Mouse (Mus musculus): ENCODE data around the gene Olfr520. TPM values are rescaled to one million over a fixed set of nuclear protein-coding genes. Genes with fewer than 3 reads are reported as not detected.

The Olfr520 gene
- total RNA-seq, 1 experiment: not detected

GRCm38 (mm10) chr7:99699106-99699505 lies 31.0 kb upstream of the Olfr520 start:
- Histone ChIP-seq H3K9me3 (ENCODE audit: control insufficient read depth, insufficient read depth, low read depth, low read length) (no peaks in the 10 kb centered on the region), H3K27ac (ENCODE audit: insufficient read depth, low read depth, low read length, poor library complexity, severe bottlenecking) (no peak overlapping the region), H3K4me1 (ENCODE audit: control insufficient read depth in 2 of 2, insufficient read depth in 2 of 2, low read length in 2 of 2, poor library complexity in 1 of 2) (no peaks in the 10 kb centered on the region), H3K9ac (ENCODE audit: insufficient read depth, low read depth, low read length, poor library complexity, severe bottlenecking) (no peak overlapping the region), H3K4me3 (ENCODE audit: insufficient read depth in 1 of 2, low read depth in 1 of 2, low read length in 2 of 2, poor library complexity in 1 of 2, severe bottlenecking in 1 of 2) (no peak overlapping the region), H3K36me3 (ENCODE audit: control insufficient read depth, insufficient read depth, low read length, poor library complexity, severe bottlenecking) (no peaks in the 10 kb centered on the region)
- in situ Hi-C loops (cut with MboI; ENCODE audit: low sequenced_read_pairs in 2 of 2, unreplicated experiment in 2 of 2): no loop called here
- TF ChIP-seq HCFC1 (IDR thresholded peaks at IDR 0.05; ENCODE audit: borderline replicate concordance, insufficient read depth, low read length): no peak
- no peak for TF ChIP-seq ZC3H11A (IDR thresholded peaks at IDR 0.05; ENCODE audit: borderline replicate concordance, low read depth, low read length)
- TF ChIP-seq ZNF384 (IDR thresholded peaks at IDR 0.05; ENCODE audit: low read depth, low read length): no peak
- no peak for TF ChIP-seq MAFK (IDR thresholded peaks at IDR 0.05; ENCODE audit: insufficient read depth, low read depth, low read length)
- no peak for TF ChIP-seq CHD2 (IDR thresholded peaks at IDR 0.05; ENCODE audit: low read depth, low read length)
- DNase-seq (ENCODE audit: low read depth, low spot score): no peak

- TF ChIP-seq CHD2 (IDR thresholded peaks at IDR 0.05; ENCODE audit: low read depth, low read length) (no peak), ZC3H11A (IDR thresholded peaks at IDR 0.05; ENCODE audit: borderline replicate concordance, low read depth, low read length) (no peak), ZNF384 (IDR thresholded peaks at IDR 0.05; ENCODE audit: low read depth, low read length) (no peak), HCFC1 (IDR thresholded peaks at IDR 0.05; ENCODE audit: borderline replicate concordance, insufficient read depth, low read length) (no peak), MAFK (IDR thresholded peaks at IDR 0.05; ENCODE audit: insufficient read depth, low read depth, low read length) (no peak)
Measured at GRCm38 (mm10) chr7:99699709-99700151, 30.3 kb upstream of the Olfr520 start.

DNA sequence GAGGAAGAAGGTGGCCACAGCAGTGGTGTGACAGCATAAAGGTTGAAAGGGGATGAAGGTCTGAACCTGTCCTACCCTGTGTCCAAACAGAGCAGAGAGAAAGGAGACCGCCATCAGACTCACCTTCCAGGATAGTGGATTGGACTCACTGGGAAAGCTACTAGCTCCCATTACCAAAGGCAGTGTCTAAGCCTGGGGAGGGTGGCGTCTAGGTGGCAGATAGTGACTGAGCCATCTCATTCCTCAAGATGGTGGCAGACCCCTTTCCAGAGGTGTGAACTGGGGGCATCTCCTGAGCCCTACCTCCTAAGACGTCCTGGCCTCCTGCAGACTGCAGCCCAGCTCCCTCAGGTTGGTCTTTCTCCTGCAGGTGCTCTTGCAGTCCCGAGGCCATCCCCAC lies 29.4 kb upstream of the Olfr520 start:
- in situ Hi-C loops (cut with MboI; ENCODE audit: low sequenced_read_pairs in 2 of 2, unreplicated experiment in 2 of 2): no loop called here
- Histone ChIP-seq H3K4me3 (ENCODE audit: insufficient read depth in 1 of 2, low read depth in 1 of 2, low read length in 2 of 2, poor library complexity in 1 of 2, severe bottlenecking in 1 of 2) (no peak overlapping the region), H3K27ac (ENCODE audit: insufficient read depth, low read depth, low read length, poor library complexity, severe bottlenecking) (no peak overlapping the region), H3K36me3 (ENCODE audit: control insufficient read depth, insufficient read depth, low read length, poor library complexity, severe bottlenecking) (no peaks in the 10 kb centered on the region), H3K9me3 (ENCODE audit: control insufficient read depth, insufficient read depth, low read depth, low read length) (no peaks in the 10 kb centered on the region), H3K9ac (ENCODE audit: insufficient read depth, low read depth, low read length, poor library complexity, severe bottlenecking) (no peak overlapping the region), H3K4me1 (ENCODE audit: control insufficient read depth in 2 of 2, insufficient read depth in 2 of 2, low read length in 2 of 2, poor library complexity in 1 of 2) (no peaks in the 10 kb centered on the region)
- no peak for TF ChIP-seq ZC3H11A (IDR thresholded peaks at IDR 0.05; ENCODE audit: borderline replicate concordance, low read depth, low read length)
- TF ChIP-seq ZNF384 (IDR thresholded peaks at IDR 0.05; ENCODE audit: low read depth, low read length): no peak
- TF ChIP-seq CHD2 (IDR thresholded peaks at IDR 0.05; ENCODE audit: low read depth, low read length): no peak
- TF ChIP-seq HCFC1 (IDR thresholded peaks at IDR 0.05; ENCODE audit: borderline replicate concordance, insufficient read depth, low read length): no peak
- DNase-seq (ENCODE audit: low read depth, low spot score): no peak

More at GRCm38 (mm10) chr7:99699709-99700151, 30.3 kb upstream of the Olfr520 start:
- no peaks in the 10 kb centered on the region for H3K4me1 ChIP-seq (ENCODE audit: control insufficient read depth in 2 of 2, insufficient read depth in 2 of 2, low read length in 2 of 2, poor library complexity in 1 of 2)
- in situ Hi-C loops (cut with MboI; ENCODE audit: low sequenced_read_pairs in 2 of 2, unreplicated experiment in 2 of 2): no loop called here
- H3K4me3 ChIP-seq (ENCODE audit: insufficient read depth in 1 of 2, low read depth in 1 of 2, low read length in 2 of 2, poor library complexity in 1 of 2, severe bottlenecking in 1 of 2): no peak overlapping the region
- H3K9ac ChIP-seq (ENCODE audit: insufficient read depth, low read depth, low read length, poor library complexity, severe bottlenecking): no peak overlapping the region
- H3K36me3 ChIP-seq (ENCODE audit: control insufficient read depth, insufficient read depth, low read length, poor library complexity, severe bottlenecking): no peaks in the 10 kb centered on the region
- H3K27ac ChIP-seq (ENCODE audit: insufficient read depth, low read depth, low read length, poor library complexity, severe bottlenecking): no peak overlapping the region
- no peak for DNase-seq (ENCODE audit: low read depth, low spot score)
- no peaks in the 10 kb centered on the region for H3K9me3 ChIP-seq (ENCODE audit: control insufficient read depth, insufficient read depth, low read depth, low read length)

- H3K9me3 ChIP-seq (ENCODE audit: control insufficient read depth, insufficient read depth, low read depth, low read length): no peaks in the 10 kb centered on the region
- no peak for DNase-seq (ENCODE audit: low read depth, low spot score)
Measured at GRCm38 (mm10) chr7:99702201-99702600, 27.9 kb upstream of the Olfr520 start.

More at GRCm38 (mm10) chr7:99702201-99702600, 27.9 kb upstream of the Olfr520 start:
- H3K27ac ChIP-seq (ENCODE audit: insufficient read depth, low read depth, low read length, poor library complexity, severe bottlenecking): no peak overlapping the region
- H3K4me1 ChIP-seq (ENCODE audit: control insufficient read depth in 2 of 2, insufficient read depth in 2 of 2, low read length in 2 of 2, poor library complexity in 1 of 2): no peaks in the 10 kb centered on the region
- H3K9ac ChIP-seq (ENCODE audit: insufficient read depth, low read depth, low read length, poor library complexity, severe bottlenecking): no peak overlapping the region
- H3K4me3 ChIP-seq (ENCODE audit: insufficient read depth in 1 of 2, low read depth in 1 of 2, low read length in 2 of 2, poor library complexity in 1 of 2, severe bottlenecking in 1 of 2): no peak overlapping the region
- no peaks in the 10 kb centered on the region for H3K36me3 ChIP-seq (ENCODE audit: control insufficient read depth, insufficient read depth, low read length, poor library complexity, severe bottlenecking)
- TF ChIP-seq HCFC1 (IDR thresholded peaks at IDR 0.05; ENCODE audit: borderline replicate concordance, insufficient read depth, low read length): no peak
- TF ChIP-seq MAFK (IDR thresholded peaks at IDR 0.05; ENCODE audit: insufficient read depth, low read depth, low read length): no peak
- TF ChIP-seq ZNF384 (IDR thresholded peaks at IDR 0.05; ENCODE audit: low read depth, low read length): no peak
- no peak for TF ChIP-seq CHD2 (IDR thresholded peaks at IDR 0.05; ENCODE audit: low read depth, low read length)
- no peak for TF ChIP-seq ZC3H11A (IDR thresholded peaks at IDR 0.05; ENCODE audit: borderline replicate concordance, low read depth, low read length)
- in situ Hi-C loops (cut with MboI; ENCODE audit: low sequenced_read_pairs in 2 of 2, unreplicated experiment in 2 of 2): no loop called here
